Mouse (Mus musculus) large intestine, adult 2 months (tissue): Measurements from ENCODE around the gene Cckbr. TPM values are rescaled to one million over a fixed set of nuclear protein-coding genes. Genes with fewer than 3 reads are reported as not detected.
"Not testable (repeated sequence)": the region's sequence is repeated elsewhere in the genome, so short reads cannot be mapped to it uniquely, and the experiment has no call there.

ENCODE experiments used
- DNase-seq: peaks from one replicate; pipeline ENCODE4 v3.0.0-alpha.2; 2012; ENCODE audit warnings: low read depth, low spot score
- WGBS: fragments of 180-500 bp; shearing (Covaris S2); methylation state at CpG from one replicate; pipeline ENCODE4 v1.1.7; 2018; 5-methylcytosine and 5-hydroxymethylcytosine counted together
- polyA plus RNA-seq: library from polyadenylated mRNA; depleted of rRNA; stranded (reverse); fragments of >200 nt; gene quantifications from 2 replicates; pipeline ENCODE4 v1.2.3, GENCODE M21; 2012; rRNA removed

Cckbr gene
- polyA plus RNA-seq, result 0.12 TPM in 1 of 2 replicates, not detected in the other

GRCm38 (mm10) chr7:105425424-105426043, at the start of gene Cckbr:
Gene Cckbr (plus strand): TSS chr7:105425731.
- WGBS, result 3% methylated on average over 31 of the region's 31 CpGs
- DNase-seq, result no peak

- WGBS, result 89% methylated on average over 3 of the region's 3 CpGs
- DNase-seq, result no peak
These were observed 45.2 kb upstream of the Cckbr start for GRCm38 (mm10) chr7:105380329-105380728.

GRCm38 (mm10) chr7:105387696-105388095, 37.8 kb upstream of the Cckbr start:
- 88% methylated on average over 2 of the region's 2 CpGs for WGBS
- DNase-seq, result no peak

GRCm38 (mm10) chr7:105390236-105390635, 35.3 kb upstream of the Cckbr start:
- DNase-seq, result no peak
- WGBS, result 78% methylated on average over 2 of the region's 2 CpGs

GRCm38 (mm10) chr7:105394606-105395005, 30.9 kb upstream of the Cckbr start:
- 45% methylated on average over 1 of the region's 1 CpGs for WGBS
- no peak for DNase-seq

- peak; percentile 64 for DNase-seq
These were observed 30.3 kb upstream of the Cckbr start for GRCm38 (mm10) chr7:105395131-105395820.

- DNase-seq, result no peak
These were observed 29.4 kb upstream of the Cckbr start for GRCm38 (mm10) chr7:105396126-105396525.

GRCm38 (mm10) chr7:105399058-105399934, 26.2 kb upstream of the Cckbr start:
- DNase-seq, result no peak
- WGBS, result under 1% methylated on average over 25 of the region's 25 CpGs

GRCm38 (mm10) chr7:105399935-105400624, 25.5 kb upstream of the Cckbr start, which contains the start of gene Fam160a2:
Gene Fam160a2 (minus strand): TSS chr7:105400054.
- peak; percentile 100 for DNase-seq
- WGBS, result 1% methylated on average over 55 of the region's 55 CpGs

GRCm38 (mm10) chr7:105404268-105404667, 21.3 kb upstream of the Cckbr start, which contains the start of gene Cnga4:
Gene Cnga4 (plus strand): TSS chr7:105404568.
- no peak for DNase-seq
- WGBS, result 62% methylated on average over 5 of the region's 5 CpGs

- 57% methylated on average over 1 of the region's 1 CpGs for whole genome bisulfite sequencing
- no peak for DNase-seq
These were observed 19.2 kb upstream of the Cckbr start for GRCm38 (mm10) chr7:105406322-105406721.

GRCm38 (mm10) chr7:105411874-105412632, 13.5 kb upstream of the Cckbr start:
- DNase-seq, result not testable (repeated sequence)
- WGBS, result 52% methylated on average over 8 of the region's 8 CpGs

- WGBS, result 51% methylated on average over 6 of the region's 6 CpGs
- DNase-seq, result no peak
These were observed 11.1 kb upstream of the Cckbr start for GRCm38 (mm10) chr7:105414385-105414784.

- WGBS, result 83% methylated on average over 7 of the region's 7 CpGs
- DNase-seq, result no peak
These were observed 9.0 kb upstream of the Cckbr start for GRCm38 (mm10) chr7:105416529-105416928.

GRCm38 (mm10) chr7:105418106-105418505, 7.4 kb upstream of the Cckbr start:
- 77% methylated on average over 5 of the region's 5 CpGs for WGBS
- no peak for DNase-seq

- WGBS, result 9% methylated on average over 2 of the region's 2 CpGs
- no peak for DNase-seq
These were observed 4.6 kb upstream of the Cckbr start for GRCm38 (mm10) chr7:105420903-105421302.

- no peak for DNase-seq
- WGBS, result 28% methylated on average over 5 of the region's 5 CpGs
These were observed 1.2 kb upstream of the Cckbr start for GRCm38 (mm10) chr7:105424368-105424767.

- no peak for DNase-seq
- WGBS, result 7% methylated on average over 11 of the region's 11 CpGs
These were observed 520 bp downstream of the Cckbr start for GRCm38 (mm10) chr7:105426051-105426450.

GRCm38 (mm10) chr7:105432058-105432457, 6.5 kb downstream of the Cckbr start:
- no peak for DNase-seq
- WGBS, result 23% methylated on average over 1 of the region's 1 CpGs
